Mouse (Mus musculus) CH12.LX (cell line): Measurements from ENCODE around the gene Atp4a. TPM values are rescaled to one million over a fixed set of nuclear protein-coding genes. Genes with fewer than 3 reads are reported as not detected.

Experiments
- DNase-seq: peaks from one replicate; pipeline ENCODE4 v3.0.0-alpha.2; 2013; ENCODE audit errors: extremely low read depth
- H3K27ac ChIP-seq: 2 replicates; pipeline ENCODE4 v1.5.1; 2012; ENCODE audit warnings: low read depth, mild to moderate bottlenecking, control low read depth, moderate library complexity; ENCODE audit not compliant: insufficient read depth
- H3K27me3 ChIP-seq: replicated peaks from 2 replicates; pipeline ENCODE3; 2012; ENCODE audit warnings: inconsistent platforms
- H3K36me3 ChIP-seq, 2 experiments: replicated peaks in 1 of 2; 2 replicates each; pipeline versions ENCODE3 to v1.6.1; 2012; ENCODE audit warnings: inconsistent platforms in 1 of 2, low read length in 1 of 2, mild to moderate bottlenecking in 1 of 2, mixed read lengths in 1 of 2, moderate library complexity in 1 of 2; ENCODE audit not compliant: control insufficient read depth in 1 of 2, insufficient read depth in 1 of 2
- H3K4me1 ChIP-seq, 2 experiments: 2 replicates each; pipeline ENCODE4 v1.6.1; 2012; ENCODE audit warnings: inconsistent platforms in 1 of 2, moderate library complexity in 1 of 2; ENCODE audit not compliant: insufficient read depth in 2 of 2, control insufficient read depth in 1 of 2
- H3K4me2 ChIP-seq: 2 replicates; pipeline ENCODE4 v1.6.1; 2012; ENCODE audit warnings: low read depth, mild to moderate bottlenecking, control low read depth; ENCODE audit not compliant: poor library complexity, insufficient read depth, severe bottlenecking
- H3K4me3 ChIP-seq, 3 experiments: fragments of 150-350 bp in 1 of 3; sonication (generic) in 1 of 3; replicated peaks in 1 of 3; 2 replicates each; pipeline versions ENCODE3 to v1.5.1; 2011 to 2012; ENCODE audit warnings: low read depth in 2 of 3, low read length in 2 of 3, mild to moderate bottlenecking in 2 of 3, moderate library complexity in 2 of 3, control low read depth in 1 of 3, improper control_type of control experiment in 1 of 3, inconsistent platforms in 1 of 3, mixed read lengths in 1 of 3; ENCODE audit not compliant: poor library complexity in 1 of 3
- H3K79me2 ChIP-seq: replicated peaks from 2 replicates; pipeline ENCODE4 v1.6.1; 2012; ENCODE audit warnings: mild to moderate bottlenecking, moderate library complexity; ENCODE audit not compliant: control insufficient read depth, poor library complexity, insufficient read depth, severe bottlenecking; ENCODE audit errors: extremely low read depth
- H3K9ac ChIP-seq: 2 replicates; pipeline ENCODE4 v1.6.1; 2012; ENCODE audit warnings: low read depth, mild to moderate bottlenecking, control low read depth, moderate library complexity; ENCODE audit not compliant: insufficient read depth
- H3K9me3 ChIP-seq: replicated peaks from 2 replicates; pipeline ENCODE3; 2012; ENCODE audit warnings: low read length, inconsistent platforms, mixed read lengths
- CHD1 ChIP-seq: IDR thresholded peaks from 2 replicates; pipeline ENCODE4 v1.6.1; 2012; ENCODE audit warnings: low read depth, low read length, improper control_type of control experiment, inconsistent platforms
- ELF1 ChIP-seq: IDR thresholded peaks from 2 replicates; pipeline ENCODE4 v1.6.1; 2014; ENCODE audit warnings: low read depth, mild to moderate bottlenecking, inconsistent platforms, low read length, improper control_type of control experiment
- EP300 ChIP-seq: IDR thresholded peaks from 2 replicates; pipeline ENCODE4 v1.6.1; 2011; ENCODE audit warnings: low read length, improper control_type of control experiment
- GABPA ChIP-seq: IDR thresholded peaks from 2 replicates; pipeline ENCODE4 v1.6.1; 2012; ENCODE audit warnings: low read depth, low read length, improper control_type of control experiment, inconsistent platforms; ENCODE audit not compliant: insufficient replicate concordance
- HCFC1 ChIP-seq: IDR thresholded peaks from 2 replicates; pipeline ENCODE4 v1.6.1; 2012; ENCODE audit warnings: low read depth, mild to moderate bottlenecking, inconsistent platforms, low read length, improper control_type of control experiment
- IRF4 ChIP-seq: IDR thresholded peaks from 2 replicates; pipeline ENCODE4 v1.6.1; 2014; ENCODE audit warnings: low read depth, mild to moderate bottlenecking, inconsistent platforms, low read length, improper control_type of control experiment
- JUND ChIP-seq: conservative IDR thresholded peaks from 2 replicates; pipeline ENCODE4 v1.6.1; 2011; ENCODE audit warnings: low read depth, low read length, improper control_type of control experiment
- KAT2A ChIP-seq: IDR thresholded peaks from 2 replicates; pipeline ENCODE4 v1.6.1; 2012; ENCODE audit warnings: low read length, improper control_type of control experiment, inconsistent platforms; ENCODE audit not compliant: insufficient replicate concordance
- MAFK ChIP-seq: IDR thresholded peaks from 2 replicates; pipeline ENCODE4 v1.6.1; 2011; ENCODE audit warnings: low read length, improper control_type of control experiment; ENCODE audit not compliant: insufficient replicate concordance
- MEF2A ChIP-seq: IDR thresholded peaks from 2 replicates; pipeline ENCODE4 v1.6.1; 2014; ENCODE audit warnings: low read depth, mild to moderate bottlenecking, inconsistent platforms, low read length, improper control_type of control experiment, borderline replicate concordance
- MYC ChIP-seq: IDR thresholded peaks from 2 replicates; pipeline ENCODE4 v1.6.1; 2011; ENCODE audit warnings: low read depth, mild to moderate bottlenecking, improper control_type of control experiment, low read length
- POLR2AphosphoS2 ChIP-seq: IDR thresholded peaks from 2 replicates; pipeline ENCODE4 v1.6.1; 2011; ENCODE audit warnings: low read depth, low read length, improper control_type of control experiment
- RAD21 ChIP-seq: IDR thresholded peaks from 2 replicates; pipeline ENCODE4 v1.6.1; 2011; ENCODE audit warnings: low read depth, mild to moderate bottlenecking, low read length, improper control_type of control experiment, moderate library complexity
- RCOR1 ChIP-seq: conservative IDR thresholded peaks from 2 replicates; pipeline ENCODE4 v1.6.1; 2012; ENCODE audit warnings: low read depth, mild to moderate bottlenecking, inconsistent platforms, low read length, improper control_type of control experiment
- UBTF ChIP-seq: IDR thresholded peaks from 2 replicates; pipeline ENCODE4 v1.6.1; 2012; ENCODE audit warnings: low read depth, mild to moderate bottlenecking, inconsistent platforms, low read length, improper control_type of control experiment, moderate library complexity
- USF2 ChIP-seq: conservative IDR thresholded peaks from 2 replicates; pipeline ENCODE4 v1.6.1; 2011; ENCODE audit warnings: low read depth, low read length, improper control_type of control experiment
- dilution Hi-C: fragments of 300-500 bp; cut with MboI; formaldehyde crosslinking; loops from 2 replicates; pipeline ENCODE4 v1.14.3; 2020; ENCODE audit warnings: low sequenced_read_pairs; ENCODE audit not compliant: extremely low pct_unique_long_range_greater_than_20kb, extremely low pct_ligation_motif_present
- in situ Hi-C: fragments of 300-500 bp; cut with MboI; formaldehyde crosslinking; loops from 3 replicates; pipeline ENCODE4 v1.14.3; 2019; ENCODE audit warnings: low sequenced_read_pairs, low pct_ligation_motif_present, low pct_unique_long_range_greater_than_20kb, mixed read lengths
- polyA plus RNA-seq: library from polyadenylated mRNA; unstranded; fragments of >175 nt; gene quantifications from 2 replicates; pipeline ENCODE4 v1.2.1, GENCODE M21; 2012; ENCODE audit warnings: low read depth; ENCODE audit not compliant: insufficient read length
- total RNA-seq, 2 experiments: library from RNA; depleted of rRNA; stranded (reverse); fragments of 300-350 nt in 1 of 2; fragments of >200 nt in 1 of 2; gene quantifications; 2 replicates each; pipeline ENCODE4 v1.2.3; 2012 to 2014

The Atp4a gene
- total and polyA plus RNA-seq, 3 experiments = 0.33 to 0.67 TPM; not detected in 1

GRCm38 (mm10) chr7:30769236-30769635, 57.2 kb downstream of the Atp4a start:
- H3K4me2 ChIP-seq = 0 out of 2 replicates have a peak overlapping the region, but pooled peaks have one; percentile 4
- H3K9me3 ChIP-seq = peaks cover 13% of the 10 kb centered on the region
- H3K27ac ChIP-seq = no peak overlapping the region
- no peaks in the 10 kb centered on the region for H3K36me3 ChIP-seq
- no peaks in the 10 kb centered on the region for H3K79me2 ChIP-seq
- peaks cover 0 to 18% of the 10 kb centered on the region in 2 experiments; a peak in 2 of 4 replicates for H3K4me1 ChIP-seq
- no peak overlapping the region for H3K9ac ChIP-seq
- H3K27me3 ChIP-seq = no peaks in the 10 kb centered on the region
- DNase-seq = no peak
- in situ Hi-C loops (no loop called here), dilution Hi-C loops (no loop called here)
- no peak overlapping the region for H3K4me3 ChIP-seq
- TF ChIP-seq IRF4 = no peak
- no peak for TF ChIP-seq KAT2A
- TF ChIP-seq CHD1 = no peak
- TF ChIP-seq USF2 = no peak
- no peak for TF ChIP-seq JUND
- no peak for TF ChIP-seq GABPA
- no peak for TF ChIP-seq POLR2AphosphoS2
- TF ChIP-seq HCFC1 = no peak
- no peak for TF ChIP-seq MAFK
- TF ChIP-seq MEF2A = no peak
- TF ChIP-seq RCOR1 = no peak
- no peak for TF ChIP-seq MYC
- TF ChIP-seq ELF1 = no peak
- TF ChIP-seq EP300 = no peak
- TF ChIP-seq RAD21 = no peak
- TF ChIP-seq UBTF = no peak

Other genes starting within 250 kb of the Atp4a start
Only the 20 nearest of the 31 such genes appear.
- 56.7 and 61.2 TPM in 2 replicates for gene U2af1l4, start 148.9 kb upstream of the Atp4a start, total RNA-seq (2012; rRNA removed)
- gene U2af1l4, start 148.9 kb upstream of the Atp4a start, total RNA-seq (2014; rRNA removed) = 60.8 and 63.4 TPM in 2 replicates
- gene U2af1l4, start 148.9 kb upstream of the Atp4a start, polyA plus RNA-seq = 51.5 and 54.4 TPM in 2 replicates
- 2.6 and 2.7 TPM in 2 replicates for gene Gm49396, start 148.9 kb upstream of the Atp4a start, total RNA-seq (2012; rRNA removed)
- gene Gm49396, start 148.9 kb upstream of the Atp4a start, total RNA-seq (2014; rRNA removed) = 1.9 and 2.3 TPM in 2 replicates
- gene Gm49396, start 148.9 kb upstream of the Atp4a start, polyA plus RNA-seq = 3.3 and 3.8 TPM in 2 replicates
- gene Psenen, start 148.6 kb upstream of the Atp4a start, total RNA-seq (2012; rRNA removed) = 55.2 and 59.2 TPM in 2 replicates
- 83.6 and 92.7 TPM in 2 replicates for gene Psenen, start 148.6 kb upstream of the Atp4a start, total RNA-seq (2014; rRNA removed)
- 101 and 121 TPM in 2 replicates for gene Psenen, start 148.6 kb upstream of the Atp4a start, polyA plus RNA-seq
- 0.92 and 1.3 TPM in 2 replicates for gene Igflr1, start 146.8 kb upstream of the Atp4a start, total RNA-seq (2012; rRNA removed)
- gene Igflr1, start 146.8 kb upstream of the Atp4a start, total RNA-seq (2014; rRNA removed) = not detected in 2 replicates
- gene Igflr1, start 146.8 kb upstream of the Atp4a start, polyA plus RNA-seq = 0.65 TPM in 1 of 2 replicates, not detected in the other
- 17.2 and 18.3 TPM in 2 replicates for gene Kmt2b, start 123.5 kb upstream of the Atp4a start, total RNA-seq (2012; rRNA removed)
- 4.8 and 8.4 TPM in 2 replicates for gene Kmt2b, start 123.5 kb upstream of the Atp4a start, total RNA-seq (2014; rRNA removed)
- gene Kmt2b, start 123.5 kb upstream of the Atp4a start, polyA plus RNA-seq = 31.0 and 32.8 TPM in 2 replicates
- gene Zbtb32, start 113.3 kb upstream of the Atp4a start, total RNA-seq (2012; rRNA removed) = 183 TPM in 2 replicates
- gene Zbtb32, start 113.3 kb upstream of the Atp4a start, total RNA-seq (2014; rRNA removed) = 156 and 173 TPM in 2 replicates
- 171 and 178 TPM in 2 replicates for gene Zbtb32, start 113.3 kb upstream of the Atp4a start, polyA plus RNA-seq
- gene Upk1a, start 99.4 kb upstream of the Atp4a start, total RNA-seq (2012; rRNA removed) = 6.5 and 10.9 TPM in 2 replicates
- 0.47 and 0.49 TPM in 2 replicates for gene Upk1a, start 99.4 kb upstream of the Atp4a start, total RNA-seq (2014; rRNA removed)
- gene Upk1a, start 99.4 kb upstream of the Atp4a start, polyA plus RNA-seq = 1.8 and 2.3 TPM in 2 replicates
- gene Cox6b1, start 86.1 kb upstream of the Atp4a start, total RNA-seq (2012; rRNA removed) = 432 and 456 TPM in 2 replicates
- 776 and 802 TPM in 2 replicates for gene Cox6b1, start 86.1 kb upstream of the Atp4a start, total RNA-seq (2014; rRNA removed)
- gene Cox6b1, start 86.1 kb upstream of the Atp4a start, polyA plus RNA-seq = 581 and 625 TPM in 2 replicates
- gene Etv2, start 76.4 kb upstream of the Atp4a start, total RNA-seq (2012; rRNA removed) = not detected in 2 replicates
- not detected in 2 replicates for gene Etv2, start 76.4 kb upstream of the Atp4a start, total RNA-seq (2014; rRNA removed)
- gene Etv2, start 76.4 kb upstream of the Atp4a start, polyA plus RNA-seq = not detected in 2 replicates
- 109 and 121 TPM in 2 replicates for gene Rbm42, start 61.9 kb upstream of the Atp4a start, total RNA-seq (2012; rRNA removed)
- 65.3 and 67.2 TPM in 2 replicates for gene Rbm42, start 61.9 kb upstream of the Atp4a start, total RNA-seq (2014; rRNA removed)
- gene Rbm42, start 61.9 kb upstream of the Atp4a start, polyA plus RNA-seq = 104 and 105 TPM in 2 replicates
- gene Haus5, start 47.2 kb upstream of the Atp4a start, total RNA-seq (2012; rRNA removed) = 45.6 and 47.7 TPM in 2 replicates
- gene Haus5, start 47.2 kb upstream of the Atp4a start, total RNA-seq (2014; rRNA removed) = 32.3 and 38.5 TPM in 2 replicates
- 50.9 and 52.8 TPM in 2 replicates for gene Haus5, start 47.2 kb upstream of the Atp4a start, polyA plus RNA-seq
- not detected in 2 replicates for gene Pmis2, start 40.6 kb upstream of the Atp4a start, total RNA-seq (2012; rRNA removed)
- gene Pmis2, start 40.6 kb upstream of the Atp4a start, total RNA-seq (2014; rRNA removed) = not detected in 2 replicates
- gene Pmis2, start 40.6 kb upstream of the Atp4a start, polyA plus RNA-seq = not detected in 2 replicates
- 2.4 and 4.0 TPM in 2 replicates for gene 2200002J24Rik, start 13.3 kb upstream of the Atp4a start, total RNA-seq (2012; rRNA removed)
- gene 2200002J24Rik, start 13.3 kb upstream of the Atp4a start, total RNA-seq (2014; rRNA removed) = 3.0 and 6.6 TPM in 2 replicates
- 2.9 and 3.5 TPM in 2 replicates for gene 2200002J24Rik, start 13.3 kb upstream of the Atp4a start, polyA plus RNA-seq
- 136 and 137 TPM in 2 replicates for gene Tmem147, start 17.3 kb downstream of the Atp4a start, total RNA-seq (2012; rRNA removed)
- gene Tmem147, start 17.3 kb downstream of the Atp4a start, total RNA-seq (2014; rRNA removed) = 152 and 154 TPM in 2 replicates
- 98.4 and 149 TPM in 2 replicates for gene Tmem147, start 17.3 kb downstream of the Atp4a start, polyA plus RNA-seq
- gene Gapdhs, start 31.5 kb downstream of the Atp4a start, total RNA-seq (2012; rRNA removed) = 0.42 and 0.89 TPM in 2 replicates
- not detected in 2 replicates for gene Gapdhs, start 31.5 kb downstream of the Atp4a start, total RNA-seq (2014; rRNA removed)
- gene Gapdhs, start 31.5 kb downstream of the Atp4a start, polyA plus RNA-seq = 1.7 and 2.9 TPM in 2 replicates
- 0.59 and 0.76 TPM in 2 replicates for gene Sbsn, start 39.3 kb downstream of the Atp4a start, total RNA-seq (2012; rRNA removed)
- gene Sbsn, start 39.3 kb downstream of the Atp4a start, total RNA-seq (2014; rRNA removed) = 0.30 TPM in 1 of 2 replicates, not detected in the other
- 0.69 and 1.1 TPM in 2 replicates for gene Sbsn, start 39.3 kb downstream of the Atp4a start, polyA plus RNA-seq
- not detected in 2 replicates for gene Dmkn, start 51.5 kb downstream of the Atp4a start, total RNA-seq (2012; rRNA removed)
- not detected in 2 replicates for gene Dmkn, start 51.5 kb downstream of the Atp4a start, total RNA-seq (2014; rRNA removed)
- gene Dmkn, start 51.5 kb downstream of the Atp4a start, polyA plus RNA-seq = not detected in 2 replicates
- not detected in 2 replicates for gene Krtdap, start 75.7 kb downstream of the Atp4a start, total RNA-seq (2012; rRNA removed)
- gene Krtdap, start 75.7 kb downstream of the Atp4a start, total RNA-seq (2014; rRNA removed) = not detected in 2 replicates
- not detected in 2 replicates for gene Krtdap, start 75.7 kb downstream of the Atp4a start, polyA plus RNA-seq
- gene Ffar2, start 111.6 kb downstream of the Atp4a start, total RNA-seq (2012; rRNA removed) = 0.08 TPM in 1 of 2 replicates, not detected in the other
- gene Ffar2, start 111.6 kb downstream of the Atp4a start, total RNA-seq (2014; rRNA removed) = not detected in 2 replicates
- 0.51 and 0.52 TPM in 2 replicates for gene Ffar2, start 111.6 kb downstream of the Atp4a start, polyA plus RNA-seq
- gene Ffar3, start 144.0 kb downstream of the Atp4a start, total RNA-seq (2012; rRNA removed) = not detected in 2 replicates
- gene Ffar3, start 144.0 kb downstream of the Atp4a start, total RNA-seq (2014; rRNA removed) = not detected in 2 replicates
- gene Ffar3, start 144.0 kb downstream of the Atp4a start, polyA plus RNA-seq = not detected in 2 replicates